Mouse (Mus musculus): ENCODE data around the gene Osbpl8.

DNA sequence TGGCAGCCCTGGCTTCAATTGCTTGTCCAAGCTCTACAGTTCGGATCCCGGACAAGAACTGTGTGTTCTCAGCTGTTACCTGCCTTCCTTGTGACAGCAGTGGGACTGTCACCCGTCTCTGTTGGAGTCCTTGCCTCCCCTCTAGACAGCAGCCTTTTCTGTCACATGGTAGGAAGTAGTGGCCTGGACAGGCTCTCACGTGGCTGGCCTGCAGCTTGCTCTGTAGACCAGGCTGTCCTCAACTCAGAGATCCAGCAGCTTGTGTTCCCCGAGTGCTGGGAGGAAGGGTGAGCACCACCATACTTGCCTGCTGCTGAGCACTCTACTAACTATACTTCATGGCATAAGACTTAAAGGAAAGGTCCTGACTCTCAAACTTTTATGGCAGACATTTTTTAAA is 87.1 kb downstream of the Osbpl8 start:
- TF ChIP-seq POLR2A (IDR thresholded peaks at IDR 0.05; ENCODE audit: insufficient read depth, low read length): no peak
- no peak for TF ChIP-seq CTCF (IDR thresholded peaks at IDR 0.05; ENCODE audit: low read depth, low read length)
